Mouse (Mus musculus) embryonic fibroblast, embryonic 13.5 days (primary cell): ENCODE data around the gene Gm21958. TPM values are rescaled to one million over a fixed set of nuclear protein-coding genes. Genes with fewer than 3 reads are reported as not detected.

Experiments used
- H3K27ac ChIP-seq: 2 replicates; pipeline ENCODE4 v1.5.1; 2012; ENCODE audit warnings: low read length, control low read depth, inconsistent platforms; ENCODE audit not compliant: insufficient read depth
- H3K4me1 ChIP-seq: 2 replicates; pipeline ENCODE4 v1.6.1; 2011; ENCODE audit warnings: low read length; ENCODE audit not compliant: control insufficient read depth, insufficient read depth
- H3K4me3 ChIP-seq: 2 replicates; pipeline ENCODE4 v1.5.1; 2011; ENCODE audit warnings: mild to moderate bottlenecking, control low read depth, low read length; ENCODE audit not compliant: insufficient read depth
- CTCF ChIP-seq: IDR thresholded peaks from 2 replicates; pipeline ENCODE4 v1.5.1; 2011; ENCODE audit warnings: mild to moderate bottlenecking, control low read depth, low read length, moderate library complexity, borderline replicate concordance; ENCODE audit not compliant: insufficient read depth
- POLR2A ChIP-seq: IDR thresholded peaks from 2 replicates; pipeline ENCODE4 v1.6.1; 2011; ENCODE audit warnings: low read depth, mild to moderate bottlenecking, control low read depth, low read length, moderate library complexity
- polyA plus RNA-seq: library from polyadenylated mRNA; stranded (reverse); fragments of >200 nt; gene quantifications from 2 replicates; pipeline ENCODE4 v1.2.4, GENCODE M21; 2011; ENCODE audit warnings: low read depth; ENCODE audit not compliant: missing spikeins, insufficient read length

Gene Gm21958
- polyA plus RNA-seq, 1 experiment: not detected

DNA sequence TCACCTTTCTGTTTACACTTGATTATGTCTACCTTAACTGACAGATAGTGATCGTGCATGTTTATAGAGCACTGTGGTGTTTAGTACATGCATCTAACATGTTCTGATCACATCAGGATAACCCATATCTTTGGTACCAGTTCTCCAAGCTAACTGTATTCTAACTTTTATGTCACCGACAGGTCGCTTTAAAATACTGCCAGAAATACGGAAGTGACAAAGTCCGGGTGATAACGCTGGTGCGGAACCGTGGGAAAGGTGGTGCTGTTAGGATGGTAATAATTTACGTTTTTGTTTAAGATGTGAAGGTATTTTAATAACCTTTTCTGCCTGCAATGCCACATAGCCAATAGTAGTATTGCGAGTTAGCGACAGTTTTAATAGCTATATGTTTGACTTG is 27.8 kb upstream of the Gm21958 start:
- Histone ChIP-seq H3K4me3 (no peak overlapping the region), H3K27ac (no peak overlapping the region), H3K4me1 (no peaks in the 10 kb centered on the region)
- TF ChIP-seq CTCF (no peak), POLR2A (no peak)

DNA sequence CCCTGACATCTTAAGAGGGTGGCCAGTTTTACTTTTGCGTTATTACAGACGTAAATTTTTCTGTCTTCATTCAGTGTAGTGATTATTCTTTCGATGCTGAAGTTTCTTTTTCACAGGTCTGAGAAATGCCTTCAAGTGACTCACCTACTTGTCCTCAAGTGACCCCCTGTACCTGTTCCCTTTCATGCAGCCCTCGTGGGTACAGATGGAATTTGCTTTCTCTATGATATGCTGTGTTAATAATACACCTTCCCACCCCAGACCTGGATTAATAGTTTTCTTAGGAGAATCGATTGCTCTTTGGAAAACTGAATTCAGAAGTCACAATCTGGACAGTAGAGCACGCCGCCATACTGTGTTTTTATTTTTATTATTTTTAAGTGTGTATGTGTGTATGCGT is 23.2 kb upstream of the Gm21958 start:
- Histone ChIP-seq H3K4me3 (no peak overlapping the region), H3K27ac (no peak overlapping the region), H3K4me1 (peaks cover 4% of the 10 kb centered on the region; the same call in 1 of the 2 replicates)
- no peak for TF ChIP-seq CTCF
- no peak for TF ChIP-seq POLR2A

DNA sequence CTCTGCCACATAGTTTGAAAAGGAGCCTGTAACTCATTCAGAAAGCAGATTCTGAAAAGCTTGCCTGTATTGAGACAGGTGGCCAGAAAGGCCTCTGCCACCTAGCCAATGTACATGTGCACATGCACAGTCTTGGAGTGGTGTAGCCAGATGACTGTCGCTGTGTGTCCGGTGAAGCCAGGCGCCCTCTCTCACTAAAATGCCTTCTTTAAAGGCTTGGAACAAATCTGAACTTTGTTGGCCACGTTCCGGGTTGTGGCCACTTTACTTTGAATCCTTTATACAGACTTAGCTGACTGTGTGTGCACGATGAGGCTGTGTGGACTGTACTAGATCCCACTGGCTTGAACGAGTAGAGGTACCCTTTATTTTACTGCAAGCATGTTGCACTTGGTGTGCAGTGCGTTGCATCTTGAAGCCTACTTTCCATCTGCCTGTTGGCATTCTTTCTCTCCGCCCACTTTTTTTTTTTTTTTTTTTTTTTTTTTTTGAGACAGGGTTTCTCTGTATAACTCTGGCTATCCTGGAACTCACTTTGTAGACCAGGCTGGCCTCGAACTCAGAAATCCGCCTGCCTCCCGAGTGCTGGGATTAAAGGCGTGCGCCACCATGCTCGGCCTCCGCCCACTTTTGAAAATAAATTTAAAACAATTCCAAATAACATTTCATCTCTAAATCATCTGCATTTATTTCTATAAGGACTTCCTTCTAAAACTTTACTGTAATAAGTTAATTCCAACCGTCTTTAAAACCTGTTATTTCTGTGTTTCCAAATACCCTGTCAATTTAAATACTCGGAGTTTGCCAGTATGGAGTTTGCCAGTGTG is 22.2 kb upstream of the Gm21958 start:
- Histone ChIP-seq H3K27ac (no peak overlapping the region), H3K4me3 (peak overlapping the region; percentile 96), H3K4me1 (peaks cover 4% of the 10 kb centered on the region; the same call in 1 of the 2 replicates)
- no peak for TF ChIP-seq CTCF
- peak; percentile 56 for TF ChIP-seq POLR2A

DNA sequence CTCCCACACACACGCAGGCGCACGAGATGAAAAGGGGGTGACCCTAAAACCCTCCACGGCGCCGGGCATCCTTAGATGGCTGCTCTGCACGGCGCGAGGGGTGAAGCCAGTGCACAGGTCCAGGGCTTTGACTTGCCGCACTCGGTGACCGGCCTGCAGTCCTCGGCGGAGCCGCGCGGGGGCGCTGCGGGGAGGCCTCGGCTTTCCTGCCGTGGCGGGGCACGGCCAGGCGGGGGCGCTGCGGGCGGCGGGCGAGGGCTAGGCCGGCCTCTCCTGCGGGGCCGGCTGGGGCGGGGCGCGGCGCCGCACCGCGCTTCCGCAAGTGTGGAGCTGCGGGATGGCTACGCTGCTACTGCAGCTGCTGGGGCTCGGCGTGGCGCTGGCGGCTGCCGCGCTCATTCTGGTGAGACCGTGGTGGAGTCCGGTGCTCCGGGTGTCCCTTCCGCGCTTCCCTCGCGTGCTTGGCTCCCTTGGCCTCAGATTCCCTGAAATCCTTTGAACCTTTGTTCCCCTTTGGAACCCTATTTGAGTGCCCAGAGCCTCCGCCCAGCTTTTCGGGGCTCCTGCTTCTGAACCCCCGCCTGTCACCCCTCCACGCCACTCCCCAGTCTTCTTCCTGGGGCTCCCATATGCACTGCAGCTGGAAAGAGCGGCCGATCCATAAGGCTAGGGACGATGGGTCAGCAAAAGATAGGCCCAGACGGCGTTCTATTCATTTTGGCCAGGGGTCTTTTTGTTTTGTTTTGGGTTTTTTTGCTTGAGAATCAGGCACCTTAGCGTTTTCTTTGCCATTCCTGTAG is 21.3 kb upstream of the Gm21958 start, which contains the start of the genes Exosc8 and Alg5:
Gene Exosc8, minus strand, starts transcription at position 147 of the 800 bp plus-strand sequence.
Gene Alg5, plus strand, starts transcription at position 293 of the 800 bp plus-strand sequence.
- peak within 1 kb of the TSS; percentile 96 for H3K4me3 ChIP-seq
- H3K27ac ChIP-seq: peak within 1 kb of the TSS; percentile 95
- TF ChIP-seq POLR2A: peak; percentile 90
- peak; percentile 80 for TF ChIP-seq CTCF
- peaks cover 4% of the 10 kb centered on the region; the same call in 1 of the 2 replicates for H3K4me1 ChIP-seq

DNA sequence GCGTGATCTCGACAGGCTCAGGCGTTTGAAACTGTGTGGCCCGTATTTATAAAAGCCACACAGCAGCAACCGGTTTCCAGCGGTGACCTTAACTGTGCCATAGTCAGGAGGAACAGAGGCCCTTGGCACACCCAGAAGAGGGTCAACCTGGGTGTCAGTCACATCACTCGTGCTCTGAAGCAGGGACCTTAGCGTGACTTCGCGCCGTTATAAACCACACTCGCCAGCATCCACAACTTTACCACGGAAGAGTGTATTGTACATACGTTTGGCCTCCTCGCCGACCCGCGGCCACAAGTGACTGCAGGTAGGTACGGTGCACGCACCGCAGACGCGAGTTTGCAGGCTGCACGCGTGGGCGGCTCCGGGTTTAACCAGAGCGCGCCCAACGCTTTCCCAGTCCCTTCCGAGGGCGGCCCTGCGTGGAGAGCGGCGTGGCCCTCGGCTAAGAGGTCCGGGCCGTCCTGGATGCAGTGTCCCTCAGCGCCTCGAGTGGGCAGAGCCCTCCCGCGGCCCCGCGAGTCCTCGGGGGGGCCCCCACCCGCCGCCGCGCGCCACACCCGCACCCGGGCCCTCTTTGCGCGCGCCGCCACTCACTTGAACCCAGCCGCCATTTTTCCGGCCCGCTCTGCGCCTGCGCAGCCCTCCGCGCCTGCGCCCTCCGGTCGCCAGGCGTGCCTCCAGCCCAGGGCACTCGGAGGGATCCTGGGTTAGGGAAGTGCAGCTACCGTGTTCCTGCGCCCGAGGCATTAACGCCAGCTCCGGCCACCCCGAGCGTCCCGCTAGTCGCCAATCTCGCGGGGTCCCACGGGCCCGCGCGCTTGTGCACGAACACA is 20.5 kb upstream of the Gm21958 start:
- peaks cover 4% of the 10 kb centered on the region; the same call in 1 of the 2 replicates for H3K4me1 ChIP-seq
- H3K4me3 ChIP-seq: peak overlapping the region; percentile 81
- peak overlapping the region; percentile 95 for H3K27ac ChIP-seq
- TF ChIP-seq CTCF (no peak), POLR2A (peak; percentile 90)

DNA sequence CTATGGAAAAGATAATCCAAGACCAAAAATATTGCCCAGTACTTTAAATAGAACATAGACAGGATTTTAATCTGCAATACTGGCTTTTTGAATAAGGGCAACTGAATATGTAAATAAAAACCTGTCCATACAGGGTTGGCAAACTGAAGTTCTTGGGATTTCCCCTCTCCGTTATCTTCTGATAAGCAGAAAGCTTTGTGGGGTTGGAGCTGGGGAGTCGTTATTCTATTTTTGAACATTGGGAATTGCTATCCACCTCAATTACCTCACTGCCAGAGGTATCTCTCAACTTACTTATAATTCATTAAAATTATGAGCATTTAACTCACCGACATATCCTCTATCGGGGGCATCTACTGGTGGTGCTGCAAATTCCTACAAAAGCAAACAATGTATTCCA is 18.2 kb upstream of the Gm21958 start:
- H3K4me3 ChIP-seq: no peak overlapping the region
- TF ChIP-seq POLR2A (no peak), CTCF (no peak)
- peaks cover 4% of the 10 kb centered on the region; the same call in 1 of the 2 replicates for H3K4me1 ChIP-seq
- no peak overlapping the region for H3K27ac ChIP-seq

DNA sequence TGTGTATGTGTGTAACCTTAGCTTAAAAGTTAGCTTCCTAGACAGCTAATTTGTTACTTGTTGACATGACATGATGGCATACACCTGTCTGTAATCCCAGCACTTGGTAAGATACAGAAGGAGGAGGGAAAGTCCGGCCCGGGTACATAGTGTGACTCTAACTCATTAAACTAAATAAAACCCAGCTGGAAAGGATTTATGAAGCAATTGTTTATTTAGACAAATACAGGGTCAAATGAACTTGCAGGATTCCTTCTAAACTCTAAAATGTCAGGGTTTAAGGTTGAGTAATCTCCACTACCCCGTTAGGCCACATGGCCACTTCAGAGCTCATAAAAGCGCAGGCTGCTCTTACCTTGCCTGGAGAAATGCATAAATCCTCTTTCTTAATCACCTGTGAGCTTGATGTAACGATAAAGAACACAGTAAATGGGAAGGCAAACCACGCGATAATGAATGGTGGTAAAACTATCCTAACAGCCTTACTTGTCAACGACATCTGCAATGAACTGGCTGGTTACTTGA is 17.5 kb upstream of the Gm21958 start:
- no peak overlapping the region for H3K27ac ChIP-seq
- no peak for TF ChIP-seq CTCF
- no peak for TF ChIP-seq POLR2A
- H3K4me1 ChIP-seq: peaks cover 4% of the 10 kb centered on the region; the same call in 1 of the 2 replicates
- H3K4me3 ChIP-seq: no peak overlapping the region

DNA sequence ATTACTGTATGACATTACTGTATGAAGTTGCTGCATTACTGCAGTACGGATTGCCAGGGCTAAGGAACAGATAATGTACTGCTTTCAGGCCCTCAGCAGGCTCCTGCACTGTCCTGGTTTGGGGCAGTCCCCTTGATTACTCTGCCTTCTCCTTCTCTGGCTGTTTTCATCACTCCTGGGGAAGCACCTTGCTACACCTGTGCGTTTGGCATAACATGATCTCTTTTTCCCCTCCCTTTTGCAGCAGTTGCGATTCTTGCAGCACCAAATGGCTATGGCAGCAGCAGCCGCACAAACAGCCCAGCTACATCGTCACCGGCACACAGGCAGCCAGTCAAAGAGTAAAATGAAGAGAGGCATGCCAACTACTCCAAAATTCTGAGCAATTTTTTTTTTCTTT is 13.9 kb upstream of the Gm21958 start:
- no peak overlapping the region for H3K4me3 ChIP-seq
- no peak overlapping the region for H3K27ac ChIP-seq
- peaks cover 4% of the 10 kb centered on the region; the same call in 1 of the 2 replicates for H3K4me1 ChIP-seq
- no peak for TF ChIP-seq CTCF
- no peak for TF ChIP-seq POLR2A

DNA sequence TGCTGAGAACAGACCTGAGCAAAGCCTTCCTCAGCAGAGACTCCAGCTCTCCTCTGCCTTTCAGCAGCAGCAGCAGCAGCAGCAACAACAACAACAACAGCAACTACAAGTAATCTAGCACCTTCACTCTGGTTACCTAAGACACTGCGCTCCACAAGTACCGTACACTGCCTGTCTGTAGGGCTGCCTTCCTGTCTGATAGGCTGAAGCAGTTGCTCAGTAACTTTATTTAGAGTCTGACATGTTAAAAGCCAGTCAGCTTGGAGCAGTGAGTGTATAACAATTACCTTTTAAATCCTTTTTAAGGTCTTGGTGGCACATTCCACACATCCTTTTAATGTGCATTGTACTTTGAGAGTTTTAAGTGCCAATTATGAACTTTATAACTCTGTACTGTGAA is 13.4 kb upstream of the Gm21958 start:
- no peaks in the 10 kb centered on the region for H3K4me1 ChIP-seq
- no peak overlapping the region for H3K4me3 ChIP-seq
- no peak for TF ChIP-seq CTCF

More for the DNA sequence above, 13.4 kb upstream of the Gm21958 start:
- no peak overlapping the region for H3K27ac ChIP-seq
